Mouse (Mus musculus) midbrain, embryonic 14.5 days (tissue): ENCODE measurements around the gene Als2cl. TPM values are rescaled to one million over a fixed set of nuclear protein-coding genes. Genes with fewer than 3 reads are reported as not detected.

ENCODE experiments used
- ATAC-seq: fragments of 200-750 bp; cut with Nextera tagmentation; 2 replicates; pipeline ENCODE4 v1.8.0; 2017; ENCODE audit warnings: moderate number of reproducible peaks, moderate library complexity; ENCODE audit not compliant: low FRiP score, low TSS enrichment
- DNase-seq: peaks from one replicate; pipeline ENCODE4 v3.0.0-alpha.2; 2015
- H3K27ac ChIP-seq: fragments of 300-500 bp; sonication (generic); replicated peaks from 2 replicates; pipeline ENCODE4 v1.5.1; 2014; ENCODE audit warnings: mild to moderate bottlenecking, low read depth, low read length, moderate library complexity
- H3K27me3 ChIP-seq: fragments of 300-500 bp; sonication (generic); 2 replicates; pipeline ENCODE4 v1.6.1; 2014; ENCODE audit warnings: low read length, control low read depth, mixed read lengths; ENCODE audit not compliant: control insufficient read depth, insufficient read depth
- H3K36me3 ChIP-seq: fragments of 300-500 bp; sonication (generic); 2 replicates; pipeline ENCODE4 v1.6.1; 2014; ENCODE audit warnings: low read length, control low read depth; ENCODE audit not compliant: control insufficient read depth, insufficient read depth
- H3K4me1 ChIP-seq: fragments of 300-500 bp; sonication (generic); 2 replicates; pipeline ENCODE4 v1.6.1; 2014; ENCODE audit warnings: mild to moderate bottlenecking, antibody characterized with exemption, low read length, control low read depth; ENCODE audit not compliant: control insufficient read depth, insufficient read depth
- H3K4me2 ChIP-seq: fragments of 300-500 bp; sonication (generic); 2 replicates; pipeline ENCODE4 v1.6.1; 2014; ENCODE audit warnings: mild to moderate bottlenecking, low read length, moderate library complexity
- H3K4me3 ChIP-seq: fragments of 300-500 bp; sonication (generic); replicated peaks from 2 replicates; pipeline ENCODE4 v1.5.1; 2014; ENCODE audit warnings: low read depth, low read length
- H3K9ac ChIP-seq: fragments of 300-500 bp; sonication (generic); replicated peaks from 2 replicates; pipeline ENCODE4 v1.6.1; 2014; ENCODE audit warnings: mild to moderate bottlenecking, low read length, moderate library complexity
- H3K9me3 ChIP-seq: fragments of 300-500 bp; sonication (generic); 2 replicates; pipeline ENCODE4 v1.6.1; 2016; ENCODE audit warnings: low read length, control low read depth, mixed read lengths; ENCODE audit not compliant: control insufficient read depth
- WGBS: fragments of 180-500 bp; shearing (Covaris S2); extraction: QIAGEN DNeasy Blood & Tissue Kit; methylation state at CpG from one replicate; pipeline ENCODE4 v1.1.7; 2014; 5-methylcytosine and 5-hydroxymethylcytosine counted together
- polyA plus RNA-seq: library from polyadenylated mRNA; unstranded; fragments of >200 nt; fragmentation: Nextera tagmentation; extraction: Ambion mirVana; gene quantifications from 2 replicates; pipeline ENCODE4 v1.2.1, GENCODE M21; 2014

The Als2cl gene
- polyA plus RNA-seq, 1 experiment from 2014 or later, result 0.72 TPM

- Histone ChIP-seq H3K27me3 (no peaks in the 10 kb centered on the region), H3K4me1 (no peaks in the 10 kb centered on the region), H3K4me2 (no peak within 1 kb of the TSS), H3K9me3 (no peaks in the 10 kb centered on the region), H3K4me3 (no peak within 1 kb of the TSS), H3K36me3 (no peaks in the 10 kb centered on the region), H3K27ac (no peak within 1 kb of the TSS), H3K9ac (no peak within 1 kb of the TSS)
- WGBS, result 92% methylated on average over 7 of the region's 7 CpGs
- ATAC-seq (no peak), DNase-seq (no peak)
These were observed 37.1 kb downstream of the Als2cl start, which contains the start of gene Fam240a for GRCm38 (mm10) chr9:110916786-110917185. TSS of gene Fam240a (minus strand) at chr9:110916861.

DNA sequence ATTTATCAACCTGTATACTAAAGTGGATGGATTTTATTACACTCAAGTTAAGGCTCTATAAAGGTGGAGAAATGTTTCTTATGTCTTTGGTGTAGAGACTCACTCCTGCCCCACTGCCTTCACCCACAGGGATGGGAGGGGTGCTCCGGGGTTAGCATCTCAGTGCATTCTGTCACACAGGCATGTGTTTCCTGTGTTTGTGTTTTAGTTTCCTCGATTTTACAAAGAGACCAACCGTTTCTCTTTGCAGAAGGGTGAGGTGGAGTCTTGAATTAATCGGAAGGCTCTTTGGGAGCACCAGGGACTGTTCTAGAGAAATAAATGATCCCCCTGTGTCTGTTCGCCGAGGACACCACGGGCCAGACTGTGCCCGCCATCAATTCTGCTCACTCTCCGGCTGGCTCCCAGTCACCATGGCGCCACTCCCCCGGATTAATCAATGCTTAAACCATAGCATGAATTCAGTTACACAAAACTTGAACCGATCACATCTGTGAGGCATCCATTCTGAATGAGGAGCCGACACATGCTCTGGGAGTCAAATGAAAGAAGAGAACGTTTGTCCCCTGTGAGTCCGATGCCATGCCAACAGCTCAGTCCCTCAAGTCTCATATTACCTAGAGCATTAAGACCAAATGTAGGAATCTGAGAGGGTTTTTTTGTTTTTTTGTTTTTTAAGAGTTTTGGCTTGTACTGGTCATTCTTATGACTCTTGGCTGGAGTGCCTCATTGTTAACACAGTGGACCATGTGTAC is 41.2 kb downstream of the Als2cl start:
- DNase-seq, result no peak
- Histone ChIP-seq H3K9ac (no peak overlapping the region), H3K27ac (no peak overlapping the region), H3K27me3 (no peaks in the 10 kb centered on the region), H3K4me1 (no peaks in the 10 kb centered on the region), H3K9me3 (no peaks in the 10 kb centered on the region), H3K4me2 (no peak overlapping the region), H3K4me3 (no peak overlapping the region), H3K36me3 (no peaks in the 10 kb centered on the region)
- ATAC-seq, result no peak
- WGBS, result 58% methylated on average over 15 of the region's 15 CpGs

- Histone ChIP-seq H3K36me3 (no peaks in the 10 kb centered on the region), H3K27ac (no peak overlapping the region), H3K4me1 (no peaks in the 10 kb centered on the region), H3K27me3 (no peaks in the 10 kb centered on the region), H3K9ac (no peak overlapping the region), H3K4me2 (no peak overlapping the region), H3K4me3 (no peak overlapping the region), H3K9me3 (no peaks in the 10 kb centered on the region)
- WGBS, result 17% methylated on average over 7 of the region's 7 CpGs
- ATAC-seq, result no peak
- DNase-seq, result peak; percentile 87
These were observed 43.1 kb downstream of the Als2cl start for GRCm38 (mm10) chr9:110922759-110923158.

DNA sequence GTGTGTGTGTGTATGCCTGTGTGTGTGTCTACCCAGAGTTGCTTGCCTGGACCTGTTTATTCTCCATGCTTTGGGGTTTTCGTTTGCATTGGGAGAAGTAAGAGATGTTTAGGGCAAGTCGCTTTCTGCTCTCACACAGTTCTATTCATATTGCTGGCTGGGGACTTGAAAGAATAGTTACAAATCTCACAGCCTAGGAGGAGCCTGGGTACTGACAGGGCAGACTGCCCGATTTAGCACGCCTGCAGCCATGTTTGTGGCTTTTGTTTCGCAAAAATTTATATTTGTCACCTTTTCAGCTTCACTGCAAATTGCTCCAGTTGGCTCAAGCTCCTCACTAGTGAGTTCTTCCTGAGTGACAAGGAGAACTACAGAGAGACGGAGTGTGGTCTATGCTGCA is 51.9 kb downstream of the Als2cl start:
- H3K27ac ChIP-seq, result no peak overlapping the region
- ATAC-seq, result no peak
- no peak for DNase-seq

DNA sequence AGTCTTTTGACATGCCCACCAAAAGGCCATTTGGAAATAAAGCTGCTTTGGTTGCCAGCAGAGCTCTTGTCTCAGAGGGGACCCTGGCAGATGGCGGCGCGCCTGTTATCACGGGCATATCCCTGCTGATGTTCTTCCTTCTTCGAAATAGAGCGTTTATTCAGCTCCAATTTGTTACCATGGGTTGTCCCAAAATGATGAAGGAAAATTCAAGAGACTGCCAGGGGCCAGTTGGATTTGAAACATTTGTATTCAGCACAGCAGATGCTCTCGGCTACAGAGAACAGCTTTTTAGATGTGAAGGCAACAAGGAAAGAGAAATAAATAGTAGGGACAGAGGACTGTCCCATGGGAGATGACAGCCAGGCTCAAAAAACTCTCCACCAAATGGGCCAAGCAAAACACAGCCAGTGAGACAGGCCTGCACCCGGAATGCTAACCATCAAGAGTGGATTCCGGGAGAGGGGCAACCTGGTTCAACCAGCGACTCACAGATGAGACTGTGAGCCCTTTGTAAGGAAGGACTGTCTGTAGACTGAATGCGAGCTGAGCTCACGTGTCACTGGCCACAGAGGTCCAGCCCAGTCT is 54.3 kb downstream of the Als2cl start:
- no peaks in the 10 kb centered on the region for H3K4me1 ChIP-seq
- H3K27ac ChIP-seq, result 0 out of 2 replicates have a peak overlapping the region, but pooled peaks have one; percentile 14
- no peak overlapping the region for H3K4me3 ChIP-seq
- H3K9ac ChIP-seq, result no peak overlapping the region
- H3K4me2 ChIP-seq, result no peak overlapping the region
- H3K27me3 ChIP-seq, result no peaks in the 10 kb centered on the region
- no peaks in the 10 kb centered on the region for H3K9me3 ChIP-seq
- no peaks in the 10 kb centered on the region for H3K36me3 ChIP-seq
- ATAC-seq (no peak), DNase-seq (peak; percentile 44)
- 67% methylated on average over 12 of the region's 12 CpGs for WGBS

More for the DNA sequence above, 51.9 kb downstream of the Als2cl start:
- H3K27me3 ChIP-seq, result no peaks in the 10 kb centered on the region
- no peaks in the 10 kb centered on the region for H3K4me1 ChIP-seq
- no peak overlapping the region for H3K4me2 ChIP-seq
- H3K4me3 ChIP-seq, result no peak overlapping the region
- WGBS, result 73% methylated on average over 6 of the region's 6 CpGs
- H3K9ac ChIP-seq, result no peak overlapping the region
- H3K36me3 ChIP-seq, result no peaks in the 10 kb centered on the region
- no peaks in the 10 kb centered on the region for H3K9me3 ChIP-seq

DNA sequence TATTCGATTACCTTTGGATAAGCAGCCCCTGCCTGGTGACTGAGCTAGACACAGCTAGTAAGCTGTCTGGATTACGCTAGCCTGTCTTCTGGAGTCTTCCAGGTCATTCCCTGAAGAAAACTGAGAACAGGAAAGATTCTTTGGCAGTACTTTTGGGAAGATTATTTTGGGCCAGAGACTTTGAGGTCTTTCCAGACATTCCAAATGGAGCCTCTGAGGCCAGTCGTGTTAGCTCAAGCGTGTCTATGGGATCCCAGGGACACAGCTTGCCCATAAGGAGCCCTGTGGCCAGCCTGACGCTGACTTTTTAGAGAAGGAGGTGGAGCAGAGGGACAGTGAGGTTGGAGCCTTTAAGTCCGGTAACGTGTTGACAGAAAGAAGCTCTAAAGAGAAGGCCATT is 56.3 kb downstream of the Als2cl start:
- 86% methylated on average over 7 of the region's 7 CpGs for WGBS
- H3K27me3 ChIP-seq, result no peaks in the 10 kb centered on the region
- H3K36me3 ChIP-seq, result no peaks in the 10 kb centered on the region
- no peaks in the 10 kb centered on the region for H3K9me3 ChIP-seq
- H3K27ac ChIP-seq, result no peak overlapping the region
- DNase-seq (no peak), ATAC-seq (no peak)
- no peak overlapping the region for H3K4me3 ChIP-seq
- no peak overlapping the region for H3K4me2 ChIP-seq
- H3K9ac ChIP-seq, result no peak overlapping the region
- no peaks in the 10 kb centered on the region for H3K4me1 ChIP-seq

GRCm38 (mm10) chr9:110937506-110938490 is 58.1 kb downstream of the Als2cl start:
- Histone ChIP-seq H3K27ac (no peak overlapping the region), H3K4me2 (no peak overlapping the region), H3K9me3 (no peaks in the 10 kb centered on the region), H3K4me1 (no peaks in the 10 kb centered on the region), H3K36me3 (no peaks in the 10 kb centered on the region), H3K27me3 (no peaks in the 10 kb centered on the region), H3K4me3 (no peak overlapping the region), H3K9ac (no peak overlapping the region)
- 60% methylated on average over 12 of the region's 12 CpGs for WGBS
- DNase-seq (no peak), ATAC-seq (no peak)

DNA sequence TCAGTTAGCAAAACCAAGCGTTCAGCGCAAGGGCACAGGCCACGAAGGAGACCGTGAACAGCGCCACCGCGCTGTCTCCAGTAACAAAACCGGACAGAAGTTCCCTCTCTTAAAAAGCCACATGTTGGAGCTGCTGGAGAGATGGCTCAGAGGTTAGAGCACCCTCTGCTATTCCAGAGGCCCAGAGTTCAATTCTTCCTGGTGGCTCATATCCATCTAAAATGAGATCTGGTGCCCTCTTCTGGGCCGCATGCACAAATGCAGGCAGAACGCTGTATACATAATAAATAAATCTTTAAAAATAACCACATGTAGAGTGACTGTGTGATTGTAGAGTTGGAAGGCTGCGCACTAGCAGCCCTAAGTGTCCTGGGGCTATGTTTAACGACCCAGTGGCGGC is 64.6 kb downstream of the Als2cl start:
- peaks cover 25% of the 10 kb centered on the region for H3K27me3 ChIP-seq
- no peak overlapping the region for H3K27ac ChIP-seq
- H3K4me1 ChIP-seq, result peaks cover 9% of the 10 kb centered on the region; the same call in 1 of the 2 replicates
- DNase-seq (peak; percentile 62), ATAC-seq (no peak)
- H3K4me2 ChIP-seq, result no peak overlapping the region
- H3K9ac ChIP-seq, result no peak overlapping the region
- H3K9me3 ChIP-seq, result no peaks in the 10 kb centered on the region
- WGBS, result 38% methylated on average over 13 of the region's 13 CpGs
- no peaks in the 10 kb centered on the region for H3K36me3 ChIP-seq
- H3K4me3 ChIP-seq, result no peak overlapping the region
